Mouse (Mus musculus) liver, embryonic 16.5 days (tissue): ENCODE measurements around the gene Gtf2ird2. TPM values are rescaled to one million over a fixed set of nuclear protein-coding genes. Genes with fewer than 3 reads are reported as not detected.

Experiments
- ATAC-seq: fragments of 200-750 bp; cut with Nextera tagmentation; 2 replicates; pipeline ENCODE4 v1.8.0; 2017; ENCODE audit warnings: low read depth, mild to moderate bottlenecking, moderate number of reproducible peaks, moderate library complexity
- H3K27ac ChIP-seq: fragments of 300-500 bp; sonication (generic); 2 replicates; pipeline ENCODE4 v1.5.1; 2014; ENCODE audit warnings: mild to moderate bottlenecking, low read length
- H3K27me3 ChIP-seq: fragments of 300-500 bp; sonication (generic); 2 replicates; pipeline ENCODE4 v1.6.1; 2014; ENCODE audit warnings: low read depth, low read length, mixed read lengths; ENCODE audit not compliant: control insufficient read depth, insufficient read depth
- H3K36me3 ChIP-seq: fragments of 300-500 bp; sonication (generic); 2 replicates; pipeline ENCODE4 v1.6.1; 2014; ENCODE audit warnings: mild to moderate bottlenecking; ENCODE audit not compliant: control insufficient read depth, insufficient read depth
- H3K4me1 ChIP-seq: fragments of 300-500 bp; sonication (generic); 2 replicates; pipeline ENCODE4 v1.6.1; 2014; ENCODE audit warnings: low read depth, low read length, mixed read lengths; ENCODE audit not compliant: control insufficient read depth
- H3K4me2 ChIP-seq: fragments of 300-500 bp; sonication (generic); 2 replicates; pipeline ENCODE4 v1.6.1; 2014; ENCODE audit warnings: low read depth, low read length, mixed read lengths
- H3K4me3 ChIP-seq: fragments of 300-500 bp; sonication (generic); 2 replicates; pipeline ENCODE4 v1.5.1; 2014; ENCODE audit warnings: low read depth, mild to moderate bottlenecking, low read length
- H3K9ac ChIP-seq: fragments of 300-500 bp; sonication (generic); 2 replicates; pipeline ENCODE4 v1.6.1; 2014; ENCODE audit warnings: low read depth, low read length
- H3K9me3 ChIP-seq: fragments of 300-500 bp; sonication (generic); replicated peaks from 2 replicates; pipeline ENCODE4 v1.6.1; 2016; ENCODE audit warnings: low read length; ENCODE audit not compliant: control insufficient read depth
- WGBS: fragments of 180-500 bp; shearing (Covaris S2); extraction: QIAGEN DNeasy Blood & Tissue Kit; methylation state at CpG from one replicate; pipeline ENCODE4 v1.1.7; 2014; ENCODE audit not compliant: insufficient replicate concordance; 5-methylcytosine and 5-hydroxymethylcytosine counted together
- polyA plus RNA-seq: library from polyadenylated mRNA; unstranded; fragments of >200 nt; fragmentation: Nextera tagmentation; extraction: Ambion mirVana; gene quantifications from 2 replicates; pipeline ENCODE4 v1.2.1, GENCODE M21; 2015

Gtf2ird2 gene
- 1.8 and 1.9 TPM in 2 replicates for polyA plus RNA-seq

- Histone ChIP-seq H3K4me3 (peak within 1 kb of the TSS; percentile 90), H3K36me3 (no peaks in the 10 kb centered on the region), H3K4me1 (peaks cover 22% of the 10 kb centered on the region), H3K9me3 (no peaks in the 10 kb centered on the region), H3K27ac (peak within 1 kb of the TSS; percentile 88), H3K27me3 (no peaks in the 10 kb centered on the region), H3K4me2 (peak within 1 kb of the TSS; percentile 98), H3K9ac (peak within 1 kb of the TSS; percentile 83)
- ATAC-seq, result peak; percentile 96
- WGBS, result under 1% methylated on average over 91 of the region's 92 CpGs
Observed at GRCm38 (mm10) chr5:134183880-134184808, at the start of gene Gtf2ird2. Gene Gtf2ird2 (plus strand): TSS chr5:134184019.

DNA sequence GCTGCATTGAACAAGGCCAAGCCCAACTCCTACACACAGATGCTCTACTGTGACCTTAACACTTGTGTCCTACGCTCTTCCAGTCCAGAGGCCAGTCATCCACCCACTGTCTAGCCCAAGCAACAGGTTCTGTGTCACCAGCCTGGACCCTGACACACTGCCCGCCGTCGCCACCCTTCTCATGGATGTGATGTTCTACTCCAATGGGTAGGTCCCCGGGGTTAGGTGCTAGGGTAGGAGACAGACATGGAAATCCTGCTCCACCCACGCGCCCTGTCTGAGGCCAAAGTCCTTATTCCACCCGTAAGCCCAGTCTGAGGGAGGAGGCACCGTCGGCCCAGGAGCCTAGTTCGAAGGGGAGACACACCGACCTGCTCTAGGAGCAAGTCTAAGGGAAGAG lies 47.8 kb upstream of the Gtf2ird2 start:
- 80% methylated on average over 12 of the region's 12 CpGs for WGBS

GRCm38 (mm10) chr5:134137933-134138332 lies 45.9 kb upstream of the Gtf2ird2 start:
- 53% methylated on average over 5 of the region's 5 CpGs for WGBS
- Histone ChIP-seq H3K9me3 (no peaks in the 10 kb centered on the region), H3K4me3 (no peak overlapping the region), H3K36me3 (no peaks in the 10 kb centered on the region), H3K27me3 (no peaks in the 10 kb centered on the region), H3K9ac (no peak overlapping the region), H3K4me1 (no peaks in the 10 kb centered on the region), H3K4me2 (no peak overlapping the region), H3K27ac (no peak overlapping the region)
- ATAC-seq, result no peak

More for the DNA sequence above, 47.8 kb upstream of the Gtf2ird2 start:
- Histone ChIP-seq H3K4me1 (no peaks in the 10 kb centered on the region), H3K4me3 (no peak overlapping the region), H3K27me3 (no peaks in the 10 kb centered on the region), H3K9me3 (no peaks in the 10 kb centered on the region), H3K9ac (no peak overlapping the region), H3K27ac (no peak overlapping the region), H3K36me3 (no peaks in the 10 kb centered on the region), H3K4me2 (no peak overlapping the region)
- ATAC-seq, result no peak

DNA sequence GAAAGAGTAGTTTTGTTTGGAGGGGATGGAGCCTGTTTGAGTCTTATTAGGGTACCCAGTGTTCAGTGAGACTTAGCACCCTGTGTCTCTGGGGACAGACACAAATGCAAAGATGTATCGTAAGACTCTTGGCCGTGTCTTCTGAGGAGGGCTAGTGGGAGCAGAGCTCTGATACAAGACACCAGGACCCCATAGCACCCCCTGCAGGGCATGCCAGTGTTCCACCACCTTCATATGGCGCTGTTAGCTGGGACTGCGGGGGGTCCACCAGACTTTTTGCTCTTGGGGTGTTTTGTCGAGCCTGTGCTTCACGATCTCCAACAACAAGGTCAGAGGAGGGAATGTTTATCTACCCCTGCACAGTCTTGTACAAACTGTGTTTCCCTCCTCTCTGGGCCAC lies 44.4 kb upstream of the Gtf2ird2 start:
- H3K27me3 ChIP-seq, result no peaks in the 10 kb centered on the region
- H3K4me3 ChIP-seq, result no peak overlapping the region
- no peaks in the 10 kb centered on the region for H3K36me3 ChIP-seq
- 69% methylated on average over 6 of the region's 6 CpGs for WGBS
- no peak overlapping the region for H3K9ac ChIP-seq
- no peak overlapping the region for H3K4me2 ChIP-seq
- no peaks in the 10 kb centered on the region for H3K9me3 ChIP-seq
- no peak for ATAC-seq
- no peak overlapping the region for H3K27ac ChIP-seq
- H3K4me1 ChIP-seq, result no peaks in the 10 kb centered on the region

GRCm38 (mm10) chr5:134141236-134141635 lies 42.6 kb upstream of the Gtf2ird2 start:
- Histone ChIP-seq H3K9me3 (no peaks in the 10 kb centered on the region), H3K27me3 (no peaks in the 10 kb centered on the region), H3K4me3 (no peak overlapping the region), H3K9ac (no peak overlapping the region), H3K27ac (no peak overlapping the region), H3K4me1 (no peaks in the 10 kb centered on the region), H3K4me2 (no peak overlapping the region), H3K36me3 (no peaks in the 10 kb centered on the region)
- no peak for ATAC-seq
- 71% methylated on average over 7 of the region's 7 CpGs for WGBS

DNA sequence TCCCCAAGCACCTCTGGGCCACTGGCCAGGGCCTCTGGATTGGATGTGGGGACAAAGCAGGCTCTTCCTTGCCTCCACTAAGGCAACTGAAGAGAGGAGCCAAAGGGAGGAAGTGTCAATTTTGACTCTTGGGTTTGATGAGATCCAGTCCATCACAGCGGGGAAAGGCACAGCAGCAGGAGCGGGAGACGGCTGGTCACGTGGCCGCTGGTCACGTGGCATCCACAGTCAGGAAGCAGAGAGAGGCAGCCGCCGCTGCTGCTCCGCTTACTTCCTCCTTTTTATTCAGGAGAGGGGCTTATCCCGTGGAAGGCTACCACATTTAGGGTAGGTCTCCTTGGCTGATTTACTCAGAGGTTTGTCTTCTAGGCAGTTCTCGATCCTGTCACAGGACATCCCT lies 41.4 kb upstream of the Gtf2ird2 start:
- H3K4me2 ChIP-seq, result no peak overlapping the region
- no peak for ATAC-seq

GRCm38 (mm10) chr5:134144986-134145385 lies 38.8 kb upstream of the Gtf2ird2 start:
- Histone ChIP-seq H3K4me3 (no peak overlapping the region), H3K9me3 (no peaks in the 10 kb centered on the region), H3K27ac (no peak overlapping the region), H3K27me3 (no peaks in the 10 kb centered on the region), H3K9ac (no peak overlapping the region), H3K4me1 (no peaks in the 10 kb centered on the region), H3K4me2 (no peak overlapping the region), H3K36me3 (peaks cover 5% of the 10 kb centered on the region; the same call in 1 of the 2 replicates)
- 77% methylated on average over 8 of the region's 8 CpGs for WGBS
- no peak for ATAC-seq

More for the DNA sequence above, 41.4 kb upstream of the Gtf2ird2 start:
- 45% methylated on average over 11 of the region's 11 CpGs for WGBS
- H3K36me3 ChIP-seq, result no peaks in the 10 kb centered on the region
- no peaks in the 10 kb centered on the region for H3K9me3 ChIP-seq
- H3K4me1 ChIP-seq, result no peaks in the 10 kb centered on the region
- H3K9ac ChIP-seq, result no peak overlapping the region
- H3K27me3 ChIP-seq, result no peaks in the 10 kb centered on the region
- no peak overlapping the region for H3K4me3 ChIP-seq
- no peak overlapping the region for H3K27ac ChIP-seq

DNA sequence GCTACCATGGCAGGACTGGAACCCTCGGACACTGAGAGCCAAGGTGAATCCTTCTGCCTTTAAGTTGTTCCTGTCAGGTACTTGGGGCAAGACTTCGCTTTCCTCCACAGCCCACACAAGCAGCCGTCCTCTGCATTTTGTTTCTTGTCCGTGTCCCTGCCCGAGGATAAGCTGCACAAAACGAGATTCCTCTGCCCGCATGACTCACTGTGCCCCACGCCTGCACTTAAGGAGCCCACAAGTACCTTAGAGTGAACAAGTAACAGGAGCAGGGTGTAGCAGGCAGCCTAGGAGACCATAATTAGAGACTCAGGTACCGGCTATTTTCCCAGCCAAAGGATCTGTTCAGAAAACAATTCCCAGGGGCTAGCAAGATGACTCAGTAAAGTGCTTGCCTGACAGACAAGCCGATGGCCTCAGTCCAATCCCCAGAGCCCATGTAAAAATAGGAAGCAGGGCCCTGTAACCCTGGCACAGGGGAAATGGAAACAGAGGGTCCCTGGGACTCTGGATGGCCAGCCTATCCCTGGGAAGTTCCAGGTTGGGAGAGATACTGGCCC lies 36.5 kb upstream of the Gtf2ird2 start:
- Histone ChIP-seq H3K4me2 (no peak overlapping the region), H3K36me3 (peaks cover 5% of the 10 kb centered on the region; the same call in 1 of the 2 replicates), H3K4me3 (no peak overlapping the region), H3K27me3 (no peaks in the 10 kb centered on the region), H3K9me3 (no peaks in the 10 kb centered on the region), H3K4me1 (no peaks in the 10 kb centered on the region), H3K27ac (no peak overlapping the region), H3K9ac (no peak overlapping the region)
- ATAC-seq, result no peak
- WGBS, result 80% methylated on average over 10 of the region's 10 CpGs

DNA sequence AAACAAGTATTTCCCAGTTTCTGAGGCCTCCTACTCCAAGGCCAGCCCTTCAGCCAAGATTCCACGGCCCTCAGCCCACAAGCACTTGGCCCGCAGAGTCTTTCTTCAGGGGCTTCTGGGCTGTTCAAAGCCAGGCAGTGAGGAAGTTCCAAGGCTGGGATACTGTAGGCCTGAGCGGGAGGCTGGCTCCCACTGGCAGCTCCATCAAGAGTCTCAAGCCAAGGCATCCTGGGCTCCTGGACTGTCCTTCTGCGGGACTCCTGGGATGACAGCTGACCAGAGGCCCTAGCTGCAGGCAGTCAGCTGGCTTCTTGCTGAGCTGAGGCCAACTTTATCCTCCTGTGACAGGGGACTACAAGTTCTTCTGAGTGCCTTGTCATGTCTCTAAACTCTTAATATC lies 35.7 kb upstream of the Gtf2ird2 start:
- Histone ChIP-seq H3K9me3 (no peaks in the 10 kb centered on the region), H3K27ac (no peak overlapping the region), H3K27me3 (no peaks in the 10 kb centered on the region), H3K4me2 (no peak overlapping the region), H3K36me3 (peaks cover 5% of the 10 kb centered on the region; the same call in 1 of the 2 replicates), H3K4me3 (no peak overlapping the region), H3K9ac (no peak overlapping the region), H3K4me1 (no peaks in the 10 kb centered on the region)
- 81% methylated on average over 4 of the region's 4 CpGs for WGBS
- ATAC-seq, result no peak
